Mouse (Mus musculus) WW6 (cell line): ENCODE measurements around the gene Suclg1.

ENCODE experiments used
- DNase-seq: peaks from one replicate; pipeline ENCODE4 v3.0.0-alpha.2; 2013; ENCODE audit warnings: low read depth, low spot score

The Suclg1 gene

DNA sequence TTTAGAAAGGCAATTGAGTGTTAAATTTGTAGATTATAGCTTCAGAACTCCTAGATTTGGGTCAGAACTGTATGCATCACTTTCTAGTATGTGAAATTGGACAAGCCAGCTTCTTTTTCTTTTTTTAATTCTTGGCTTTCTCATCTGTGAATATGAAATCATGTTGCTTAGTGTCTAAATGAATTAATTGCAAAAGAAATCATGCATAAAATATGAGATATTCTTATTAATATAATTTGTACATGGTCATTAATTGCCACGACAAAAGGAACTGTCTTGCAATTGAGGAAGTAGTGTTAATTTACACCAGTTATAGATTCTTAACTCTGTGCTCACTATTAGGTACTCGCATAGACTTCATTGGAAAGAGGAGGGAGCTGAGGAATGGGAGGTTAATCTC, 74.1 kb downstream of the Suclg1 start:
- DNase-seq, result no peak
